Mouse (Mus musculus): ENCODE results near the gene Zfp148. TPM values are rescaled to one million over a fixed set of nuclear protein-coding genes. Genes with fewer than 3 reads are reported as not detected.

Zfp148 gene
- total and polyA plus RNA-seq, 3 experiments, result 6.1 to 40.9 (median 37.9) TPM

DNA sequence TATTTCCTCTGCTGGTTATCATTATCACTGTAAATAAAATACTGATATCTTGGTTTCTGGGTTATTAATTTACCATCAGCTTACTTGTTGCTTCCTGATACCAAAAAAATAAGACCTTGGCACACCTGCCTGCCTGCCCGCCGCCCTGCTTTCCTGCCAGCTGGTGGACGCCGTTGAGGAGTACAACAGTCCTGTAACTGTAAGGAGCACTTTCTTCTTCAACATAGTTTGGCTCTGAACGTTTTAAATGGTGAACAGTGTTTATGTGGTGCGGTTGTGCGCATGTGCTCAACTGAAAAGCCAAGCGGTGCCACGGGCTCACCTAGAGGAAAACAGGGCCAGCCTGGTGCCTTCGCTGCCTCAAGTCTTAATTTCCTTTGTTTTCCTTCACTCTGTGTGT is 142.9 kb downstream of the Zfp148 start:
- no peak overlapping the region for H3K4me3 ChIP-seq
- TF ChIP-seq POLR2A (IDR thresholded peaks at IDR 0.05; ENCODE audit: insufficient read depth, low read depth, low read length) (no peak), CTCF (IDR thresholded peaks at IDR 0.05) (no peak), EP300 (IDR thresholded peaks at IDR 0.05; ENCODE audit: insufficient read depth, low read depth, low read length) (no peak)
- no peaks in the 10 kb centered on the region for H3K27me3 ChIP-seq (ENCODE audit: control insufficient read depth, insufficient read depth, low read length)
- no peaks in the 10 kb centered on the region for H3K36me3 ChIP-seq (ENCODE audit: control insufficient read depth, insufficient read depth, low read length)
- H3K79me2 ChIP-seq (replicated peaks; ENCODE audit: control insufficient read depth, insufficient read depth, low read length), result no peaks in the 10 kb centered on the region
- H3K4me1 ChIP-seq (ENCODE audit: control insufficient read depth, insufficient read depth, low read length), result no peaks in the 10 kb centered on the region
- H3K9ac ChIP-seq (ENCODE audit: low read depth, low read length), result no peak overlapping the region
- H3K27ac ChIP-seq, result no peak overlapping the region
- intact Hi-C loops (cut with DNase I), result no loop called here
- 86% methylated on average over 10 of the region's 10 CpGs for WGBS
- no peak for DNase-seq

- WGBS, result 47% methylated on average over 11 of the region's 11 CpGs
Measured at GRCm38 (mm10) chr16:33529502-33530454, 149.1 kb downstream of the Zfp148 start.

GRCm38 (mm10) chr16:33531184-33531583 is 150.5 kb downstream of the Zfp148 start:
- Histone ChIP-seq H3K4me3 (no peak overlapping the region), H3K79me2 (replicated peaks; ENCODE audit: control insufficient read depth, insufficient read depth, low read length) (no peaks in the 10 kb centered on the region), H3K27ac (no peak overlapping the region), H3K36me3 (ENCODE audit: control insufficient read depth, insufficient read depth, low read length) (no peaks in the 10 kb centered on the region), H3K27me3 (ENCODE audit: control insufficient read depth, insufficient read depth, low read length) (no peaks in the 10 kb centered on the region), H3K4me1 (ENCODE audit: control insufficient read depth, insufficient read depth, low read length) (no peaks in the 10 kb centered on the region; the same call in 1 of the 2 replicates), H3K9ac (ENCODE audit: low read depth, low read length) (no peak overlapping the region)
- no peak for DNase-seq
- TF ChIP-seq CTCF (IDR thresholded peaks at IDR 0.05), result no peak
- no peak for TF ChIP-seq EP300 (IDR thresholded peaks at IDR 0.05; ENCODE audit: insufficient read depth, low read depth, low read length)
- TF ChIP-seq POLR2A (IDR thresholded peaks at IDR 0.05; ENCODE audit: insufficient read depth, low read depth, low read length), result no peak
- intact Hi-C loops (cut with DNase I), result no loop called here
- WGBS, result 63% methylated on average over 8 of the region's 8 CpGs

More at GRCm38 (mm10) chr16:33529502-33530454, 149.1 kb downstream of the Zfp148 start:
- TF ChIP-seq EP300 (IDR thresholded peaks at IDR 0.05; ENCODE audit: insufficient read depth, low read depth, low read length), result no peak
- TF ChIP-seq POLR2A (IDR thresholded peaks at IDR 0.05; ENCODE audit: insufficient read depth, low read depth, low read length), result no peak
- TF ChIP-seq CTCF (IDR thresholded peaks at IDR 0.05), result no peak
- no peak for DNase-seq
- Histone ChIP-seq H3K9ac (ENCODE audit: low read depth, low read length) (no peak overlapping the region), H3K27me3 (ENCODE audit: control insufficient read depth, insufficient read depth, low read length) (no peaks in the 10 kb centered on the region), H3K27ac (no peak overlapping the region), H3K4me3 (no peak overlapping the region), H3K36me3 (ENCODE audit: control insufficient read depth, insufficient read depth, low read length) (no peaks in the 10 kb centered on the region), H3K79me2 (replicated peaks; ENCODE audit: control insufficient read depth, insufficient read depth, low read length) (no peaks in the 10 kb centered on the region), H3K4me1 (ENCODE audit: control insufficient read depth, insufficient read depth, low read length) (no peaks in the 10 kb centered on the region; the same call in 1 of the 2 replicates)
- intact Hi-C loops (cut with DNase I), result no loop called here

DNA sequence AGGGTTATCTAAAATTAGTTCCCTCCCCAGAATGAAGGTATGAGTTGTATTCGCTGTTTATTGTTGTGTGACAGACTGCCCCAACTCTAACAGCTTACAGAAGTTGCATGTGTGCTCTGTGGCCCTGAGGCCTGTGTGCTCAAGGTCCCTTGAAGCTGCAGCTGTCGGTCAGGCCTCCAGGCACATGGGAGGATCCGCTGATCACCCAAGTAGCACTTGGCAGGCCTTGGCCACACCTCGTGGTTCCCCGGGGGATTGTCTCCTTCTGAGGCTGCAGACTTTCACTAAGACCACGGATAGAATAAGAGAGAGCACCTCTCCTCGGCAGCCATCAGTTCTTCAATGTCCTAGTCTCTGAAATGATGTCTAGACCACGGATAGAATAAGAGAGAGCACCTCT is 155.8 kb downstream of the Zfp148 start:
- Histone ChIP-seq H3K79me2 (replicated peaks; ENCODE audit: control insufficient read depth, insufficient read depth, low read length) (no peaks in the 10 kb centered on the region), H3K27ac (no peak overlapping the region), H3K27me3 (ENCODE audit: control insufficient read depth, insufficient read depth, low read length) (no peaks in the 10 kb centered on the region), H3K36me3 (ENCODE audit: control insufficient read depth, insufficient read depth, low read length) (no peaks in the 10 kb centered on the region), H3K9ac (ENCODE audit: low read depth, low read length) (no peak overlapping the region), H3K4me1 (ENCODE audit: control insufficient read depth, insufficient read depth, low read length) (no peaks in the 10 kb centered on the region), H3K4me3 (no peak overlapping the region)
- DNase-seq, result no peak
- WGBS, result 80% methylated on average over 8 of the region's 8 CpGs
- TF ChIP-seq POLR2A (IDR thresholded peaks at IDR 0.05; ENCODE audit: insufficient read depth, low read depth, low read length), result no peak
- no peak for TF ChIP-seq CTCF (IDR thresholded peaks at IDR 0.05)
- TF ChIP-seq EP300 (IDR thresholded peaks at IDR 0.05; ENCODE audit: insufficient read depth, low read depth, low read length), result no peak
- intact Hi-C loops (cut with DNase I), result no loop called here

DNA sequence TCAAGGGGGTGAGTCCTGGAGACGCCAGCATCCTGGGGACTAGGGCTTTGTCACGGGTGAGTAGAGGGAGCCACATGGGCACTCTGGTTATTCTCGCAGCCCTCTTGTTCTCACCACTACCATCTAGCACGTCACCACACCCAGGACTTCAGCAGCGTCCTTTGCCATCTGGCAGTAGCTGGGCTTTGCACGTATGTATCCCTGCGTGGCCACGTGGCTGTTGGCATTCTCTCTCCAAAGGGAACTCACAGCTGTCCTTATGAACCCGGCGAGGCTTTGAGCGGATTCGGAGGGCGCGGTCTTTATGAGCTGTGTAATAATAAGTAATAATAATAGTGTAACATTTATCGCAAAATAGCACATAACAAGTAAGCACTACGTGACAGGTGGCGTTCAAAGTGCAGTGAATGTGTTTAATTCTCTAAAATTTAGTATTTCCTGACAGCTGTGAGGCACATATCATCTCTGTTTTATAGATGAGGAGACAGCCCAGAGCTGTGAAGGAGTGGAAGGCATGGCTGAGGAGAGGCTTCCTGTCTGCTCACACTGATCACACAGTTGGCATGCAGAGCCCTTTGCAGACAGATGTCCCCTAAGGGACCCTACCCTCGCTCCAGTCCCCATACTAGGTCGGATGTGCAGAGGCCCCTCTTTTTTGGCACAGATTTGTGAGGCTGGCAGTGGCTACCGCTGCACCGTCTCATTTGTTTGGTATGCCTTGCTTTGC is 157.0 kb downstream of the Zfp148 start:
- TF ChIP-seq POLR2A (IDR thresholded peaks at IDR 0.05; ENCODE audit: insufficient read depth, low read depth, low read length) (no peak), EP300 (IDR thresholded peaks at IDR 0.05; ENCODE audit: insufficient read depth, low read depth, low read length) (no peak), CTCF (IDR thresholded peaks at IDR 0.05) (no peak)
- no peak for DNase-seq
- H3K4me1 ChIP-seq (ENCODE audit: control insufficient read depth, insufficient read depth, low read length), result no peaks in the 10 kb centered on the region
- no peak overlapping the region for H3K27ac ChIP-seq
- H3K4me3 ChIP-seq, result no peak overlapping the region
- no peaks in the 10 kb centered on the region for H3K36me3 ChIP-seq (ENCODE audit: control insufficient read depth, insufficient read depth, low read length)
- intact Hi-C loops (cut with DNase I), result no loop called here
- WGBS, result 76% methylated on average over 21 of the region's 21 CpGs
- H3K9ac ChIP-seq (ENCODE audit: low read depth, low read length), result no peak overlapping the region
- no peaks in the 10 kb centered on the region for H3K27me3 ChIP-seq (ENCODE audit: control insufficient read depth, insufficient read depth, low read length)
- no peaks in the 10 kb centered on the region for H3K79me2 ChIP-seq (replicated peaks; ENCODE audit: control insufficient read depth, insufficient read depth, low read length)
